Mouse (Mus musculus): ENCODE results near the gene Jak2. TPM values are rescaled to one million over a fixed set of nuclear protein-coding genes. Genes with fewer than 3 reads are reported as not detected.
A peak's percentile ranks its signal among the peaks of the same experiment; 100 is the strongest.

The Jak2 gene
- polyA plus RNA-seq, 1 experiment = 17.9 TPM

GRCm38 (mm10) chr19:29360251-29360650 is 108.6 kb downstream of the Jak2 start:
- WGBS = 86% methylated on average over 5 of the region's 5 CpGs
- Histone ChIP-seq H3K4me1 (ENCODE audit: control insufficient read depth, insufficient read depth, low read length) (no peaks in the 10 kb centered on the region; the same call in 1 of the 2 replicates), H3K27me3 (ENCODE audit: control insufficient read depth, insufficient read depth, low read length) (no peaks in the 10 kb centered on the region), H3K27ac (ENCODE audit: insufficient read depth, low read length) (no peak overlapping the region), H3K4me3 (replicated peaks; ENCODE audit: insufficient read depth, low read depth, low read length) (no peak overlapping the region)
- TF ChIP-seq CTCF (IDR thresholded peaks at IDR 0.05; ENCODE audit: borderline replicate concordance, insufficient read depth, low read depth, low read length) (no peak), POLR2A (IDR thresholded peaks at IDR 0.05; ENCODE audit: borderline replicate concordance, insufficient read depth, low read length) (no peak)
- no peak for DNase-seq

- Histone ChIP-seq H3K27me3 (ENCODE audit: control insufficient read depth, insufficient read depth, low read length) (no peaks in the 10 kb centered on the region), H3K27ac (ENCODE audit: insufficient read depth, low read length) (peak overlapping the region; percentile 40), H3K4me3 (replicated peaks; ENCODE audit: insufficient read depth, low read depth, low read length) (peak overlapping the region; percentile 80), H3K4me1 (ENCODE audit: control insufficient read depth, insufficient read depth, low read length) (no peaks in the 10 kb centered on the region; the same call in 1 of the 2 replicates)
- DNase-seq = peak; percentile 93 to 96
- TF ChIP-seq CTCF (IDR thresholded peaks at IDR 0.05; ENCODE audit: borderline replicate concordance, insufficient read depth, low read depth, low read length) (no peak), POLR2A (IDR thresholded peaks at IDR 0.05; ENCODE audit: borderline replicate concordance, insufficient read depth, low read length) (peak; percentile 92)
- 2% methylated on average over 33 of the region's 33 CpGs for WGBS
Observed at GRCm38 (mm10) chr19:29361468-29362130, 110.0 kb downstream of the Jak2 start.

GRCm38 (mm10) chr19:29362173-29362930 is 110.7 kb downstream of the Jak2 start:
- DNase-seq = no peak
- Histone ChIP-seq H3K4me3 (replicated peaks; ENCODE audit: insufficient read depth, low read depth, low read length) (peak overlapping the region; percentile 80), H3K27me3 (ENCODE audit: control insufficient read depth, insufficient read depth, low read length) (no peaks in the 10 kb centered on the region), H3K4me1 (ENCODE audit: control insufficient read depth, insufficient read depth, low read length) (no peaks in the 10 kb centered on the region; the same call in 1 of the 2 replicates), H3K27ac (ENCODE audit: insufficient read depth, low read length) (no peak overlapping the region)
- WGBS = 44% methylated on average over 13 of the region's 13 CpGs
- TF ChIP-seq CTCF (IDR thresholded peaks at IDR 0.05; ENCODE audit: borderline replicate concordance, insufficient read depth, low read depth, low read length) (no peak), POLR2A (IDR thresholded peaks at IDR 0.05; ENCODE audit: borderline replicate concordance, insufficient read depth, low read length) (no peak)

Other genes with a start within 250 kb of the Jak2 start
- gene Ak3, start 203.9 kb upstream of the Jak2 start, polyA plus RNA-seq (2012; rRNA removed) = 63.9 and 64.7 TPM in 2 replicates
- gene Rcl1, start 150.5 kb upstream of the Jak2 start, polyA plus RNA-seq (2012; rRNA removed) = 17.5 and 19.6 TPM in 2 replicates
- 1.0 and 1.2 TPM in 2 replicates for gene Insl6, start 73.5 kb downstream of the Jak2 start, polyA plus RNA-seq (2012; rRNA removed)
- gene Rln1, start 82.8 kb downstream of the Jak2 start, polyA plus RNA-seq (2012; rRNA removed) = 0.49 and 0.79 TPM in 2 replicates
- gene Plgrkt, start 115.6 kb downstream of the Jak2 start, polyA plus RNA-seq (2012; rRNA removed) = 31.0 and 34.0 TPM in 2 replicates
- gene Cd274, start 115.6 kb downstream of the Jak2 start, polyA plus RNA-seq (2012; rRNA removed) = 1.3 and 1.6 TPM in 2 replicates
- gene Pdcd1lg2, start 159.1 kb downstream of the Jak2 start, polyA plus RNA-seq (2012; rRNA removed) = 0.08 TPM in 1 of 2 replicates, not detected in the other

Data from cerebellum, adult 2 months (tissue).